Mouse (Mus musculus) layer of hippocampus, adult 2 months (tissue): ENCODE data around the gene Zbtb11. TPM values are rescaled to one million over a fixed set of nuclear protein-coding genes. Genes with fewer than 3 reads are reported as not detected.

Experiments
- DNase-seq, 2 experiments: peaks; one replicate each; pipeline ENCODE4 v3.0.0; 2022; ENCODE audit warnings: low spot score in 2 of 2
- H3K27ac ChIP-seq: fragments of 200-600 bp; 2 replicates; pipeline ENCODE4 v1.8.1; 2022
- H3K4me3 ChIP-seq: fragments of 200-600 bp; 2 replicates; pipeline ENCODE4 v1.8.1; 2022; ENCODE audit warnings: mild to moderate bottlenecking
- CTCF ChIP-seq: fragments of 200-600 bp; conservative IDR thresholded peaks from 2 replicates; pipeline ENCODE4 v1.8.1; 2022; ENCODE audit warnings: antibody characterized with exemption, mild to moderate bottlenecking, moderate library complexity
- total RNA-seq, 2 experiments: library from RNA; stranded (reverse); gene quantifications; 2 replicates each; pipeline ENCODE4 v1.2.3; 2021

Zbtb11 gene
- total RNA-seq, 2 experiments from 2014 or later, result 49.6 to 52.3 TPM

- peak; percentile 89 to 90 for DNase-seq
- peak overlapping the region; percentile 77 for H3K4me3 ChIP-seq
- H3K27ac ChIP-seq, result peak overlapping the region; percentile 95
- TF ChIP-seq CTCF, result no peak
Observed at GRCm38 (mm10) chr16:55974256-55974902, 696 bp downstream of the Zbtb11 start.

- TF ChIP-seq CTCF, result no peak
- DNase-seq, result peak; percentile 23 to 29
- Histone ChIP-seq H3K4me3 (peak overlapping the region; percentile 77), H3K27ac (peak overlapping the region; percentile 95)
Observed at GRCm38 (mm10) chr16:55974903-55975285, 1.2 kb downstream of the Zbtb11 start.

GRCm38 (mm10) chr16:55986001-55986400, 12.3 kb downstream of the Zbtb11 start:
- no peak overlapping the region for H3K27ac ChIP-seq
- no peak for TF ChIP-seq CTCF
- no peak overlapping the region for H3K4me3 ChIP-seq
- DNase-seq, result no peak

- Histone ChIP-seq H3K27ac (no peak overlapping the region), H3K4me3 (no peak overlapping the region)
- DNase-seq, result no peak
- TF ChIP-seq CTCF, result no peak
Observed at GRCm38 (mm10) chr16:55990311-55990710, 16.6 kb downstream of the Zbtb11 start.

- no peak for TF ChIP-seq CTCF
- no peak for DNase-seq
- H3K27ac ChIP-seq, result peak overlapping the region; percentile 71
Observed at GRCm38 (mm10) chr16:55994235-55994634, 20.6 kb downstream of the Zbtb11 start.

GRCm38 (mm10) chr16:56006798-56007197, 33.1 kb downstream of the Zbtb11 start:
- no peak for DNase-seq
- TF ChIP-seq CTCF, result no peak
- H3K27ac ChIP-seq, result peak overlapping the region; percentile 46; the same call in 1 of the 2 replicates
- no peak overlapping the region for H3K4me3 ChIP-seq

More at GRCm38 (mm10) chr16:55994235-55994634, 20.6 kb downstream of the Zbtb11 start:
- H3K4me3 ChIP-seq, result no peak overlapping the region

GRCm38 (mm10) chr16:56008862-56009261, 35.2 kb downstream of the Zbtb11 start:
- no peak overlapping the region for H3K27ac ChIP-seq
- TF ChIP-seq CTCF, result no peak
- no peak for DNase-seq
- H3K4me3 ChIP-seq, result no peak overlapping the region

GRCm38 (mm10) chr16:56012789-56013743, 39.4 kb downstream of the Zbtb11 start:
- H3K27ac ChIP-seq, result no peak overlapping the region
- H3K4me3 ChIP-seq, result no peak overlapping the region
- peak; percentile 54 for TF ChIP-seq CTCF
- no peak for DNase-seq

- no peak for DNase-seq
- TF ChIP-seq CTCF, result no peak
- Histone ChIP-seq H3K4me3 (no peak overlapping the region), H3K27ac (no peak overlapping the region)
Observed at GRCm38 (mm10) chr16:56014076-56014475, 40.4 kb downstream of the Zbtb11 start.

- no peak for DNase-seq
- Histone ChIP-seq H3K4me3 (no peak overlapping the region), H3K27ac (no peak overlapping the region)
- no peak for TF ChIP-seq CTCF
Observed at GRCm38 (mm10) chr16:56019660-56020059, 46.0 kb downstream of the Zbtb11 start.

- DNase-seq, result no peak
- Histone ChIP-seq H3K27ac (no peak overlapping the region), H3K4me3 (peak overlapping the region; percentile 84)
- no peak for TF ChIP-seq CTCF
Observed at GRCm38 (mm10) chr16:56027854-56028629, 54.4 kb downstream of the Zbtb11 start.

GRCm38 (mm10) chr16:56028722-56029551, 55.3 kb downstream of the Zbtb11 start:
- Histone ChIP-seq H3K27ac (peak overlapping the region; percentile 98), H3K4me3 (peak overlapping the region; percentile 84)
- no peak for TF ChIP-seq CTCF
- DNase-seq, result peak in 1 of 2 experiments; percentile 32
